Mouse (Mus musculus): ENCODE measurements around the gene Prpf40b.

DNA sequence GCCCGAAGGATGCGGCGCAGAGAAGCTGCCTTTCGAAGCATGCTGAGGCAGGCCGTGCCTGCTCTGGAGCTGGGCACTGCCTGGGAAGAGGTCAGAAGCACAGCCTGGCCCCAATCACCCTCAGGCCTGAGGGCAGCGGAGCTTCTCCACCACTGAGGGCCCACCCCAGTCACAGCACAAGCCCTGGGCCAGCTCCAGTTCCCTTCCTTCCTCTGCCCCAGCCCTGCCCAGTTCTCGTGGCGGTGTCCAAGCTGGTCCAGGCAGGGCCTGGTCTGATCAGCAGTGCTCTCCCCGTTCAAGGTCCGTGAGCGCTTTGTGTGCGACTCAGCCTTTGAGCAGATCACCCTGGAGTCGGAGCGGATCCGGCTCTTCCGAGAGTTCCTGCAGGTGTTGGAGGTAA lies 20.0 kb downstream of the Prpf40b start:
- TF ChIP-seq POLR2A (IDR thresholded peaks at IDR 0.05; ENCODE audit: control insufficient read depth, extremely low read depth, insufficient read depth, low read length, poor library complexity) (no peak), CTCF (IDR thresholded peaks at IDR 0.05; ENCODE audit: borderline replicate concordance, control insufficient read depth, extremely low read depth, insufficient read depth, low read length, poor library complexity) (no peak)

Data from thymus, adult 2 months (tissue).